Comparison of ENCODE assay signal across 8 mouse cellular contexts in the genomic region with DNA sequence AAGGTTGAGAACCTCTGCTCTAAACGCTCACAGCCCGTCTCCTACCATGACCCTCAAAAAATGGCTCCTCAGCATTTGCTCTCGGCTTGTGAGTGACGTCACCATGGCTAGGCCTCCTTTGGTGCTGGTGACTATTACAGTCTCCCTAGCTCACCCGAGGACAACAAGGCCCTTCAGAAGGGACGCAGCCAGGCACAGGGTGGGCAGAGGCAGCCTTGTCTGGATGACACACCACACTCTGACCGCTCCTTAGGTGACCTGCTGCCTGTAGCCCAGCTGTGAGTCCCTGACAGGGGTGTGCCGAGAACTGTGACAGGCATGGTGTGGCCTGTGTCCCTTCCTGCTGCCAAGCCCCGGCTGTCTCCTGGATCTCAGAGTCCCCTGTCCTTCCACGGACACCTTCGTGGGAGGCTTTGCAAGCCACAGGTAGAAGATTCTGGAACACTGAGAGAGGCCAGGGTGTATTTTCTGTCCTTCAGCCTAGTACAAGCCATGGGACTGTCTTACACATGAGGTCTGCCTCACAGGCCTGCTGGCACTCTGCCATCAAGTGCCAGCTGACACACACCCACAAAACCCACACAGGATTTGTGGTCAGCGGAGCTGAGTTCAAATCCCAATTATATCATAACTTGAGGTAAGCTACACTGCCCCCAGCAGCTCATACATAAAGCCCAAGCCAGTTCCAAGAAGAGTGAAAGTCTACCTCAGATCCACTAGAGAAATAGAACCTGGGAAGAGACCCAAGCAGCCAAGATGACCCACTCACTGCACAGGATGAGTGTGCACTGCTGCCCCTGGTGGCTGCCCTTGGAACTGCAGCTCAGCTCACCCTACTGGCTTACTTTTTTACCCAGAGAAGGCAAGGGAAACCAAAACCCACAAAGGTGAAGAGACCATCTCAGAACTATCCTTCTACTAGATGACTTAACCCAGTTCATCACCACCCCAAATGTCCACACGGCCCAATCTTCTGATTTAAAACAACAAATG.
DNase-seq lines count a peak whose midpoint lies in the region; TF ChIP-seq lines count a peak whose summit lies in the region.

No protein-coding gene starts in this region.

- H3K27me3 ChIP-seq in ES-Bruce4 (ENCODE audit: control insufficient read depth, insufficient read depth, low read length, poor library complexity, severe bottlenecking) = no peaks in the 10 kb centered on the region

- H3K27ac ChIP-seq in ES-Bruce4 (ENCODE audit: insufficient read depth, low read length) = no peak overlapping the region

- TF ChIP-seq POLR2A in ES-Bruce4 (IDR thresholded peaks at IDR 0.05; ENCODE audit: insufficient read depth, low read length) = no peak

- peak; percentile 69 for DNase-seq in 3134 (ENCODE audit: extremely low read depth, insufficient read length, low spot score)
- peak; percentile 64 for DNase-seq in cerebellum, adult 11-12 months
- DNase-seq in gastrocnemius, adult 18-20 months (ENCODE audit: low spot score) = peak; percentile 86
- DNase-seq in kidney, postnatal 36 days = peak; percentile 83 to 94
- DNase-seq in lung, adult 18-20 months = peak; percentile 70 to 82
- peak; percentile 75 for DNase-seq in right cerebral cortex, adult 18-20 months
- DNase-seq in urinary bladder, adult 18-20 months (ENCODE audit: low spot score in 2 of 2) = peak; percentile 54 to 77

- peak; percentile 94 for TF ChIP-seq CTCF in ES-Bruce4 (IDR thresholded peaks at IDR 0.05; ENCODE audit: low read depth, low read length)

- no peak overlapping the region for H3K9ac ChIP-seq in ES-Bruce4 (ENCODE audit: low read depth, poor library complexity, severe bottlenecking)

- H3K4me1 ChIP-seq in ES-Bruce4 (ENCODE audit: control insufficient read depth, insufficient read depth, low read length) = no peaks in the 10 kb centered on the region

- H3K36me3 ChIP-seq in ES-Bruce4 (ENCODE audit: control insufficient read depth, insufficient read depth, low read length, poor library complexity, severe bottlenecking) = no peaks in the 10 kb centered on the region

- no peaks in the 10 kb centered on the region for H3K9me3 ChIP-seq in ES-Bruce4 (replicated peaks; ENCODE audit: control insufficient read depth, insufficient read depth, low read length, poor library complexity, severe bottlenecking)

- no peak for TF ChIP-seq EP300 in ES-Bruce4 (IDR thresholded peaks at IDR 0.05; ENCODE audit: insufficient read depth, low read depth, low read length)

- no peak overlapping the region for H3K4me3 ChIP-seq in ES-Bruce4 (ENCODE audit: low read depth, low read length)
